ENCODE assay signal across 13 mouse cellular contexts in genomic region chr4:5560001-5560657, GRCm38 (mm10).
DNase-seq lines count a peak whose midpoint lies in the region; ATAC-seq and TF ChIP-seq lines count a peak whose summit lies in the region.
"Had no signal": no experiment of that assay in that cellular context is flagged by ENCODE, and none has a peak within 500 bp of the region (broad histone marks: within the 10 kb centered on the region; RNA-seq: fewer than 3 reads in every experiment).

No protein-coding gene starts in this region.

- no peaks in the 10 kb centered on the region for H3K36me3 ChIP-seq in kidney, embryonic 14.5 days (ENCODE audit: control insufficient read depth, insufficient read depth, low read length)
- H3K36me3 ChIP-seq in embryonic facial prominence, embryonic 11.5 days (replicated peaks; ENCODE audit: control insufficient read depth, insufficient read depth, low read depth, low read length) = no peaks in the 10 kb centered on the region
- no peaks in the 10 kb centered on the region for H3K36me3 ChIP-seq in intestine, embryonic 16.5 days (ENCODE audit: control insufficient read depth, insufficient read depth, low read length)
- H3K36me3 ChIP-seq in hindbrain, embryonic 10.5 days = no peaks in the 10 kb centered on the region
- H3K36me3 ChIP-seq: neural tube, embryonic 13.5 days had no signal

- no peak overlapping the region for H3K27ac ChIP-seq in kidney, embryonic 14.5 days (ENCODE audit: low read depth, low read length)
- no peak overlapping the region for H3K27ac ChIP-seq in embryonic facial prominence, embryonic 11.5 days (replicated peaks; ENCODE audit: low read depth, low read length)
- H3K27ac ChIP-seq in intestine, embryonic 16.5 days (ENCODE audit: low read length) = no peak overlapping the region
- H3K27ac ChIP-seq in hindbrain, embryonic 10.5 days = no peak overlapping the region
- H3K27ac ChIP-seq: neural tube, embryonic 13.5 days had no signal

- intact Hi-C loops in left cerebral cortex, postnatal 36 days (cut with DNase I) = no loop called here

- DNase-seq in kidney, adult 11 months = no peak
- DNase-seq in Patski (ENCODE audit: low read depth, low spot score) = peak; percentile 30
- DNase-seq in embryonic facial prominence, embryonic 11.5 days (ENCODE audit: low spot score) = peak; percentile 72
- no peak for DNase-seq in hindbrain, embryonic 10.5 days (ENCODE audit: low spot score)
- no peak for DNase-seq in left cerebral cortex, postnatal 36 days (ENCODE audit: low spot score in 2 of 2)
- DNase-seq: cerebellum, postnatal 14 days; lung, adult 18-20 months; right cerebral cortex, adult 18-20 months had no signal

- H3K27me3 ChIP-seq in kidney, embryonic 14.5 days (ENCODE audit: control insufficient read depth, insufficient read depth, low read length) = no peaks in the 10 kb centered on the region
- H3K27me3 ChIP-seq in Patski = no peaks in the 10 kb centered on the region
- H3K27me3 ChIP-seq in embryonic facial prominence, embryonic 11.5 days (ENCODE audit: control insufficient read depth, insufficient read depth, low read length) = no peaks in the 10 kb centered on the region
- no peaks in the 10 kb centered on the region for H3K27me3 ChIP-seq in intestine, embryonic 16.5 days (replicated peaks; ENCODE audit: control insufficient read depth, insufficient read depth, low read length)
- no peaks in the 10 kb centered on the region for H3K27me3 ChIP-seq in hindbrain, embryonic 10.5 days (ENCODE audit: insufficient read depth, poor library complexity, severe bottlenecking)
- H3K27me3 ChIP-seq: neural tube, embryonic 13.5 days had no signal

- H3K9me3 ChIP-seq in kidney, embryonic 14.5 days (ENCODE audit: control insufficient read depth, low read length) = no peaks in the 10 kb centered on the region
- no peaks in the 10 kb centered on the region for H3K9me3 ChIP-seq in embryonic facial prominence, embryonic 11.5 days (replicated peaks; ENCODE audit: control insufficient read depth, low read length)
- no peaks in the 10 kb centered on the region for H3K9me3 ChIP-seq in intestine, embryonic 16.5 days (ENCODE audit: control insufficient read depth, low read length)
- no peaks in the 10 kb centered on the region for H3K9me3 ChIP-seq in hindbrain, embryonic 10.5 days
- H3K9me3 ChIP-seq: neural tube, embryonic 13.5 days had no signal

- WGBS in kidney, embryonic 14.5 days = 59% methylated on average over 3 of the region's 3 CpGs
- 51% methylated on average over 3 of the region's 3 CpGs for WGBS in embryonic facial prominence, embryonic 11.5 days
- 43% methylated on average over 3 of the region's 3 CpGs for WGBS in intestine, embryonic 16.5 days
- WGBS in hindbrain, embryonic 10.5 days = 80% methylated on average over 3 of the region's 3 CpGs

- POLR2A ChIA-PET in Patski (lab: Charles Lee) = no interaction called here

- peak; percentile 57; the same call in 1 of the 2 replicates for ATAC-seq in kidney, embryonic 14.5 days (ENCODE audit: low FRiP score, low TSS enrichment)
- no peak for ATAC-seq in Patski
- no peak for ATAC-seq in embryonic facial prominence, embryonic 11.5 days (replicated peaks; ENCODE audit: insufficient number of reproducible peaks, low FRiP score, low TSS enrichment, low read depth)
- peak; percentile 64 for ATAC-seq in intestine, embryonic 16.5 days
- ATAC-seq in megakaryocyte progenitor cell, adult 5-6 weeks (replicated peaks; ENCODE audit: poor library complexity) = no peak
- ATAC-seq: forebrain, embryonic 14.5 days had no signal

- no peak overlapping the region for H3K4me2 ChIP-seq in kidney, embryonic 14.5 days (replicated peaks; ENCODE audit: low read depth, low read length)
- H3K4me2 ChIP-seq in embryonic facial prominence, embryonic 11.5 days (ENCODE audit: low read depth, low read length) = no peak overlapping the region
- no peak overlapping the region for H3K4me2 ChIP-seq in intestine, embryonic 16.5 days (ENCODE audit: low read depth, low read length)
- H3K4me2 ChIP-seq: neural tube, embryonic 13.5 days had no signal

- TF ChIP-seq CTCF in Patski (IDR thresholded peaks at IDR 0.05) = no peak

- no peak overlapping the region for H3K9ac ChIP-seq in kidney, embryonic 14.5 days (ENCODE audit: low read depth, low read length)
- no peak overlapping the region for H3K9ac ChIP-seq in embryonic facial prominence, embryonic 11.5 days (replicated peaks; ENCODE audit: low read length)
- H3K9ac ChIP-seq in intestine, embryonic 16.5 days (ENCODE audit: low read depth, low read length) = no peak overlapping the region
- H3K9ac ChIP-seq: neural tube, embryonic 13.5 days had no signal

- H3K4me3 ChIP-seq in kidney, embryonic 14.5 days (ENCODE audit: low read length) = no peak overlapping the region
- no peak overlapping the region for H3K4me3 ChIP-seq in embryonic facial prominence, embryonic 11.5 days (ENCODE audit: low read depth, low read length)
- no peak overlapping the region for H3K4me3 ChIP-seq in intestine, embryonic 16.5 days (ENCODE audit: low read length)
- no peak overlapping the region for H3K4me3 ChIP-seq in hindbrain, embryonic 10.5 days
- H3K4me3 ChIP-seq: neural tube, embryonic 13.5 days had no signal

- no peaks in the 10 kb centered on the region for H3K4me1 ChIP-seq in kidney, embryonic 14.5 days (ENCODE audit: control insufficient read depth, insufficient read depth, low read length)
- no peaks in the 10 kb centered on the region for H3K4me1 ChIP-seq in embryonic facial prominence, embryonic 11.5 days (ENCODE audit: control insufficient read depth, insufficient read depth, low read length)
- H3K4me1 ChIP-seq in intestine, embryonic 16.5 days (ENCODE audit: control insufficient read depth, insufficient read depth, low read length) = no peaks in the 10 kb centered on the region
- no peaks in the 10 kb centered on the region for H3K4me1 ChIP-seq in hindbrain, embryonic 10.5 days (replicated peaks)
- H3K4me1 ChIP-seq: neural tube, embryonic 13.5 days had no signal

- CTCF ChIA-PET in Patski (lab: Charles Lee) = no interaction called here

- in situ Hi-C loops in Patski (cut with MboI; ENCODE audit: low pct_unique_long_range_greater_than_20kb) = no loop called here

Comparison
In these comparisons a context has a peak if more than half of its experiments do, and no peak if none do; other contexts are left out.
1. ATAC-seq: peak in kidney, embryonic 14.5 days (single experiment) and intestine, embryonic 16.5 days (single experiment); none in Patski (single experiment), embryonic facial prominence, embryonic 11.5 days (single experiment) and megakaryocyte progenitor cell, adult 5-6 weeks (single experiment).
2. DNase-seq: peak in Patski (single experiment) and embryonic facial prominence, embryonic 11.5 days (single experiment); none in kidney, adult 11 months (single experiment), hindbrain, embryonic 10.5 days (single experiment) and left cerebral cortex, postnatal 36 days (0 of 2).